Mouse (Mus musculus) heart, postnatal 0 days (tissue): ENCODE results near the gene Pdzrn4. TPM values are rescaled to one million over a fixed set of nuclear protein-coding genes. Genes with fewer than 3 reads are reported as not detected.

Experiments
- ATAC-seq: fragments of 200-750 bp; cut with Nextera tagmentation; 2 replicates; pipeline ENCODE4 v1.8.0; 2017; ENCODE audit warnings: low read depth, moderate number of reproducible peaks, moderate library complexity; ENCODE audit not compliant: insufficient read depth
- DNase-seq: peaks from one replicate; pipeline ENCODE4 v3.0.0-alpha.2; 2016; ENCODE audit warnings: low spot score
- H3K27ac ChIP-seq: fragments of 300-500 bp; sonication (generic); 2 replicates; pipeline ENCODE4 v1.5.1; 2014; ENCODE audit warnings: low read depth, mild to moderate bottlenecking
- H3K27me3 ChIP-seq: fragments of 300-500 bp; sonication (generic); 2 replicates; pipeline ENCODE4 v1.6.1; 2014; ENCODE audit warnings: low read length, mixed read lengths; ENCODE audit not compliant: control insufficient read depth, insufficient read depth
- H3K36me3 ChIP-seq: fragments of 300-500 bp; sonication (generic); replicated peaks from 2 replicates; pipeline ENCODE4 v1.6.1; 2014; ENCODE audit warnings: low read length, mixed read lengths; ENCODE audit not compliant: control insufficient read depth, insufficient read depth
- H3K4me1 ChIP-seq: fragments of 300-500 bp; sonication (generic); 2 replicates; pipeline ENCODE4 v1.6.1; 2014; ENCODE audit warnings: antibody characterized with exemption; ENCODE audit not compliant: control insufficient read depth, insufficient read depth
- H3K4me2 ChIP-seq: fragments of 300-500 bp; sonication (generic); 2 replicates; pipeline ENCODE4 v1.6.1; 2014; ENCODE audit warnings: low read depth, mild to moderate bottlenecking, low read length, moderate library complexity
- H3K4me3 ChIP-seq: fragments of 300-500 bp; sonication (generic); 2 replicates; pipeline ENCODE4 v1.5.1; 2014; ENCODE audit warnings: low read depth, low read length
- H3K9ac ChIP-seq: fragments of 300-500 bp; sonication (generic); replicated peaks from 2 replicates; pipeline ENCODE4 v1.6.1; 2014; ENCODE audit warnings: low read depth, low read length, mixed read lengths
- H3K9me3 ChIP-seq: fragments of 300-500 bp; sonication (generic); replicated peaks from 2 replicates; pipeline ENCODE4 v1.6.1; 2016; ENCODE audit warnings: low read length; ENCODE audit not compliant: control insufficient read depth
- CTCF ChIP-seq: IDR thresholded peaks from 2 replicates; pipeline ENCODE4 v1.5.1; 2016; ENCODE audit warnings: antibody characterized with exemption, control low read depth, low read depth
- EP300 ChIP-seq: IDR thresholded peaks from 2 replicates; pipeline ENCODE4 v1.6.1; 2016; ENCODE audit warnings: antibody characterized with exemption, low read depth
- WGBS: fragments of 180-500 bp; shearing (Covaris S2); extraction: QIAGEN DNeasy Blood & Tissue Kit; methylation state at CpG from one replicate; pipeline ENCODE4 v1.1.7; 2014; 5-methylcytosine and 5-hydroxymethylcytosine counted together
- polyA plus RNA-seq: library from polyadenylated mRNA; unstranded; fragments of >200 nt; fragmentation: Nextera tagmentation; extraction: Ambion mirVana; gene quantifications from 2 replicates; pipeline ENCODE4 v1.2.1, GENCODE M21; 2015
- total RNA-seq: library from RNA; depleted of rRNA; stranded (reverse); fragments of >200 nt; gene quantifications from 2 replicates; pipeline ENCODE4 v1.2.3, GENCODE M21; 2014; ENCODE audit warnings: low replicate concordance

The Pdzrn4 gene
- total and polyA plus RNA-seq, 2 experiments from 2014 or later = 0.46 to 3.1 TPM

DNA sequence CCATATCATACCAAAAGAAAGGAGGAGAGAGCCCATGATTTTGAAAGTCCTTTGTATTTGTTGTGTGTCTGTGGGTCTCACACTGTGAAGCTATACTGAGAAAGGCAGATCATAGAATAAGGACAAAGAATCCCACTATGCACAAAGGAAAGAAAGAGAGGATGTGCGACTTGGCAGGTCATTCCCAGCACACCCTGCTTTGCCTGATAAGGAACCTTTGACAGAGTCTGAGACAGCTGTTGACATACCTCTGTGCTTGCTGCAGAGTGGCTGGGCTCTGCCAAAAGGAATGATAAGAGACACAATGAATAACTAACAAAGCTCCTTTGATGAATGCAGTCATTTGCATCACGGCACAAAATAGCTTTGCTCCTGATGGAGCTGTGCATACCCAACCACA is 232.5 kb downstream of the Pdzrn4 start:
- no peak overlapping the region for H3K4me3 ChIP-seq
- ATAC-seq = peak; percentile 59
- 2% methylated on average over 2 of the region's 2 CpGs for WGBS

DNA sequence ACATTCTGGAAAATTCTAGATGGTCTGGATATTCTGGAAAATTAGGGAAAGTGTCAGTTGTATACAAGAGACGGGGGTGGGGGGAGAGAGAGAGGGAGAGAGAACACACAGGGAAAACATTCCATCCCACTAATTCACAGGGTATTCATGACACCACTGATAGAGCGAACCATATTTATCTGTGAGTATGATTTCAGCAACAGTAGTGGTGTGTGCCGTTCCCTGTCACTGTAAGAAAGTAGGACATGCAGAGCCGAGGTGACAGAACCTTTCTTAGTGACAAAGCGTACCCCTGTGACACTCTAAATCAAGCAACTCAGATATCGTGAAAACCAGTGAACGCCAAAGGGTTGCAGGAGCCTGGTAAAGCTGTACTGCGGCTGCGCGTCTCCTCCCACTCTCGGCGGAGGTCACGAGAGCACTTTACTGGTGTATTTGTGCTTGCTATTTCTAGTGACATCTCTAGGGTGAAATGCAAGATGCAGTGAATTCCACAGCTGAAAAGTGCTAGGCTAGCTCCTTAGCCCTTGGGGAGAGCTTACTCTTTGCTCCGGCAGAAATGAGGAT is 237.4 kb downstream of the Pdzrn4 start:
- no peaks in the 10 kb centered on the region for H3K9me3 ChIP-seq
- TF ChIP-seq CTCF = no peak
- no peak for TF ChIP-seq EP300
- peak; percentile 65 for ATAC-seq
- H3K27ac ChIP-seq = peak overlapping the region; percentile 70
- WGBS = 38% methylated on average over 14 of the region's 14 CpGs
- H3K9ac ChIP-seq = no peak overlapping the region
- no peaks in the 10 kb centered on the region for H3K27me3 ChIP-seq
- H3K4me2 ChIP-seq = peak overlapping the region; percentile 53
- no peaks in the 10 kb centered on the region for H3K36me3 ChIP-seq
- H3K4me3 ChIP-seq = peak overlapping the region; percentile 30
- DNase-seq = no peak
- H3K4me1 ChIP-seq = peaks cover 12% of the 10 kb centered on the region

More for the DNA sequence above, 232.5 kb downstream of the Pdzrn4 start:
- Histone ChIP-seq H3K36me3 (no peaks in the 10 kb centered on the region), H3K27me3 (no peaks in the 10 kb centered on the region), H3K4me1 (peaks cover 19% of the 10 kb centered on the region), H3K9ac (no peak overlapping the region), H3K4me2 (no peak overlapping the region), H3K27ac (no peak overlapping the region), H3K9me3 (no peaks in the 10 kb centered on the region)
- peak; percentile 65 for DNase-seq
- no peak for TF ChIP-seq EP300
- no peak for TF ChIP-seq CTCF

DNA sequence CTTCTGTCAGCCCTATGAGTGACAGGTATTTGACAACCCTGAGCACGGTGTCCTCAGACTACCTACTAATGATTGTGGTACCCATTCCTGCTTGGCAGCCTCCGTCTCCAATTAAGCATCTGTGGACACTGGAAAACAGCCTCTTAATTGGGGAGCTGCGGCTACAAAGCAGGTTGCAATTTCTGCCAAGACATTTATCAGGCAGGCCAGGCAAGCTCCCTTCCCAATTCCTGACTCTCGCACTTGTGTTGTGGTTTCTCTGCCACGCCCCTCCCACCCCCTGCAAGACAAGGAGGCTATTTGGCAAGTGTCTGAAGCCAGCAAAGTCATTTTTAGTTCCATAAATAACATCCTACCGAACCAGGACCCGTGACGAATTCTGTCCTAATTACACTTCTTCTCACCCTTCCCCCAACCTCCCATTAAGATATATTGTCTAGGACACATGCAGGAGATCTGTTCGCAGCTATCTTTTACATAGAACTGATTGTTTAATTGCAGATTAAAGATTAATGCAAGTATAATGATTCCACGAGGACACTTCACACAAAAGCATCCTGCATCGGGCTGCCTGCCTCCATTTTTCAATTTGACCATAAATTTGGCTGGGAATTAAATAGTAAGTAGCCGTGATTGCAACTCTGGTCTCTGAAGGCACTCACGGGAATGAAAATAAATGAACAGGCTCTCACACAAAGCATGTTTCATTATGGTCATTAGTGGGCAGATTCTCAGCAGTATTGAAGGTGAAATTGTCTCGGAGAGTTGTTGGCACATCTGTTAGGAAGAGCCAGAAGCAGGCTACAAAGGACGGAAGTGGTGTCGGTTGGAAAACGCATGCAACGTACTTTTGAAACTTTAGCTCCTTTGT is 243.8 kb downstream of the Pdzrn4 start:
- Histone ChIP-seq H3K27ac (no peak overlapping the region), H3K9ac (no peak overlapping the region), H3K4me1 (no peaks in the 10 kb centered on the region), H3K27me3 (no peaks in the 10 kb centered on the region), H3K4me2 (no peak overlapping the region), H3K4me3 (no peak overlapping the region), H3K36me3 (no peaks in the 10 kb centered on the region), H3K9me3 (no peaks in the 10 kb centered on the region)
- ATAC-seq = no peak
- DNase-seq = no peak
- no peak for TF ChIP-seq EP300
- 60% methylated on average over 18 of the region's 18 CpGs for WGBS

DNA sequence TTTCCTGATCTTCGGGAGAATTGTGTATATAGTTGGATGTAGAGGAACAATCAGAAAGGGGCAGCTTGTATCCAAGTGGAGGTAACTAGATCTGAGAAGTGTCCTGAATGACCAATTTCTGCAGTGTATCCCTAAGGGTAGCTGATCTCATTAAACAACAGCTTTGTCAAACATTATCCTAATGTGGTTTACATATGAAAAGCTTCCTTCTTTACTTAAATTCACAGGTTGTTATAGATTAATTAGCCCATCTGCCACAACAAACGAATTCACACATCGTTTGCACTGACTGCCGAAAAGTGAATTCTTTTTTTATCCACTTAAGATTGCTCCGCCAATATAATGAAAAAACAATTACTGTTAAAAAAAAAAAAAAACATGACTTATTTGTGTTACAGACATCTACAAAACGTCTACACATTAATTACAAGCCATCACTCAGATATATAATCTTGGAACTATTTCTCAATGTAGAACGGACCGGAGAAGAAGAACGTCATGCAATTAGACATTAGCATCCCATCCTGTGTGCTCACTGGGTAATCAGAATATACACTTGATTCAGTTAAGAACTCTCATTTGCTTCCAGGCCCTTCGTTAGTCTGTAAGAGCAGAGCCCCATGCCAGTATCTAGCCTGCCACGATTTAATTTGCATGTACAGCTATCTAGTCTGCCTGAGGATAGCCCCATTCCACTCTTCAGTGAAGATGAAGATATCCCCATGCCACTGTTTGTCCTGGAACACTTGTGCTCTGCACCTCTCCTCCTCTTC is 274.8 kb downstream of the Pdzrn4 start:
- 84% methylated on average over 11 of the region's 11 CpGs for WGBS
- Histone ChIP-seq H3K27me3 (no peaks in the 10 kb centered on the region), H3K27ac (no peak overlapping the region), H3K4me2 (no peak overlapping the region), H3K4me3 (no peak overlapping the region), H3K9ac (no peak overlapping the region), H3K36me3 (no peaks in the 10 kb centered on the region), H3K4me1 (no peaks in the 10 kb centered on the region), H3K9me3 (no peaks in the 10 kb centered on the region)
- no peak for DNase-seq
- TF ChIP-seq EP300 (no peak), CTCF (no peak)
- no peak for ATAC-seq

DNA sequence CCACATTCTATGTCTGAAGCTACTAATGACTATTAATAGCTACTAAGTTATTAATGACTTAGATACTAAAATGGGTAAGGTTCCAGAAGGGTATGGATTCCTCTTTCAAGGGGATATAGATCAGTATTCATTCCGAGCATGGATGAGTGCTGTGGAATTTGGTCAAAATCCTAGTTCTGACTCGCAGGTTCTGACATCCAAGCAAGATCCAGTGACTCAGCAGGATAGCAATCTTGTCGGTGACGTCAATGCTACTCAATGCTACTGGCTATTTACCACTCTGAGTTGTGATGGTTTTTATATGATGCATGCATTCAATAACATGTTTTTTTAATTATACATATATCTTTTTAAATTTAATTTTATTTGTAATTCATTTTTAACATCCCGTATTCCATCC is 279.4 kb downstream of the Pdzrn4 start:
- no peaks in the 10 kb centered on the region for H3K27me3 ChIP-seq
- H3K27ac ChIP-seq = no peak overlapping the region
- no peak for ATAC-seq
- no peaks in the 10 kb centered on the region for H3K4me1 ChIP-seq
- H3K4me2 ChIP-seq = no peak overlapping the region
- H3K9me3 ChIP-seq = no peaks in the 10 kb centered on the region
- no peaks in the 10 kb centered on the region for H3K36me3 ChIP-seq
- no peak overlapping the region for H3K4me3 ChIP-seq
- TF ChIP-seq EP300 (no peak), CTCF (no peak)
- DNase-seq = no peak
- 76% methylated on average over 5 of the region's 5 CpGs for WGBS
- H3K9ac ChIP-seq = no peak overlapping the region
